Mouse (Mus musculus): Measurements from ENCODE around the gene Abhd15. TPM values are rescaled to one million over a fixed set of nuclear protein-coding genes. Genes with fewer than 3 reads are reported as not detected.
"Not testable (repeated sequence)": the region's sequence is repeated elsewhere in the genome, so short reads cannot be mapped to it uniquely, and the experiment has no call there.

Gene Abhd15
- polyA plus RNA-seq, 1 experiment: 1.1 TPM

GRCm38 (mm10) chr11:77512891-77513810 lies 1.8 kb upstream of the Abhd15 start:
- peak; percentile 73 for DNase-seq (ENCODE audit: low spot score)

GRCm38 (mm10) chr11:77513811-77514170 lies 1.1 kb upstream of the Abhd15 start:
- no peak for DNase-seq (ENCODE audit: low spot score)

DNA sequence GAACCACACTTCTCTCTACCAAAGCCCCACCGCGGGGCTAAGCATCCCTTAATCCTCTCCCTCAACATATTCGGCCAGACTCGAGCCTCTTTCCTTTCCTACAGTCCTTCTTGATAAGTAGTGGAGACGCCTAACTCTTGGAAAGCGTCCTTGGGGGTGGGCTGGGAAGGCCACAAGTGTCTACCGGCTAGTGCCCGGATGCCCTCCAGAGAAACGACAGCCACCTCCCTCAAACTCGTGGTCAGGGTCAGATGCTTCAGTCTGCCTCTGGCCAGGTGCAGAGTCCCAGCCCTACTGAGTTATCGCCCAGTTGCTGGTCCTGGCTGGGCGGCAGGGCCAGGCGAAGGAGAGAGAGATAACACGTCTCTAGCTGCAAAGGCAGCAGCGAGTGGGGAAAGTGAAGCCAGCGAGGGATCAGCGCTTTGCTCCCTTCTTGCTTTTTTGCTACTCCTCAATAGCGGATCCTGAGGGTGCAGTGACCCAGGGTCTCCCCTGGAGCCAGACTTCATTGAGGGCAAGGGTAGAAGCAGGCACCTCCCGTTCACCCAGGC lies 565 bp upstream of the Abhd15 start:
- no peak for DNase-seq (ENCODE audit: low spot score)

GRCm38 (mm10) chr11:77515637-77516552 lies 974 bp downstream of the Abhd15 start, which contains the start of gene Trp53i13:
TSS of gene Trp53i13 (minus strand) at chr11:77515980.
- no peak for DNase-seq (ENCODE audit: low spot score)

DNA sequence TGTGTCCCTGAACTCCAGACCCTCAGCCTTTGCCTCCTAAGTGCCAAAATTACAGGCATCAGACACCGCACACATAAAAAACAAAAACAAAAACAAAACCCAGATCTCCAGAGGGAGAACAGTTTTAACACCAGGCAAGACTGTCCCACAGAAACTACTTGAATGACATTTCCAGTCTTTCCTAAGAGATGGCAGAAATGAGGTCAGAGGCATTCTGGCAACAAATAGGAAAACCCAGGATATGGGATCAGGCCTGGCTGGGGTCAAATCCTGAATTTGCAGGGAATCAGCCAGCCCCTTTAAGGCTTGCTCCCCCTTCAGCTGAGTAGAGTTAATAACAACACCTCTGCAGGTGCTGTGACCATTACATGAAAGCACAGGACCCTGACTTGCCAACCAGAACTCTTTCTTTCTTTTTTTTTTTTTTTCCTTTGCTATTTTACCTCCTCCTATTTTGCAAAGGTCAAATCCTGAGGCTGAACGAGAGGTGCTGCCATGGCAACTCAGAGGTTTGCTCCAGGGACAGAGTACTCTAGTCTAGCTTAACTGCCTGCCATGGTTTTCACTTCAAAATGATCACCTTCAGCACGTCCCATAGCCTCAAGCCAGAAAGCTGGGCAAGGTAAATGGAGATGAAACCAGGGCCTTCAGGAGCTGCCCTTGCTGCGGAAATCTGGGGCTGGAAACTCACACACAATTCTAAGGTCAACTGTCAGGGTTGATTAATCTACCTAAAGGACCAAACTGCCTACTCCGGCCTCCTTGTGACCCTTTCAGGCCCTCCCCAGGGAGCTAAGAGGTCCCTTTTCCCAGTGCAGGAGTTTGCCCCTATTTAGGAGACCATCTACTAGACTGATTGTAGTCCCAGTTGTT lies 1.9 kb downstream of the Abhd15 start:
- no peak for DNase-seq (ENCODE audit: low spot score)

DNA sequence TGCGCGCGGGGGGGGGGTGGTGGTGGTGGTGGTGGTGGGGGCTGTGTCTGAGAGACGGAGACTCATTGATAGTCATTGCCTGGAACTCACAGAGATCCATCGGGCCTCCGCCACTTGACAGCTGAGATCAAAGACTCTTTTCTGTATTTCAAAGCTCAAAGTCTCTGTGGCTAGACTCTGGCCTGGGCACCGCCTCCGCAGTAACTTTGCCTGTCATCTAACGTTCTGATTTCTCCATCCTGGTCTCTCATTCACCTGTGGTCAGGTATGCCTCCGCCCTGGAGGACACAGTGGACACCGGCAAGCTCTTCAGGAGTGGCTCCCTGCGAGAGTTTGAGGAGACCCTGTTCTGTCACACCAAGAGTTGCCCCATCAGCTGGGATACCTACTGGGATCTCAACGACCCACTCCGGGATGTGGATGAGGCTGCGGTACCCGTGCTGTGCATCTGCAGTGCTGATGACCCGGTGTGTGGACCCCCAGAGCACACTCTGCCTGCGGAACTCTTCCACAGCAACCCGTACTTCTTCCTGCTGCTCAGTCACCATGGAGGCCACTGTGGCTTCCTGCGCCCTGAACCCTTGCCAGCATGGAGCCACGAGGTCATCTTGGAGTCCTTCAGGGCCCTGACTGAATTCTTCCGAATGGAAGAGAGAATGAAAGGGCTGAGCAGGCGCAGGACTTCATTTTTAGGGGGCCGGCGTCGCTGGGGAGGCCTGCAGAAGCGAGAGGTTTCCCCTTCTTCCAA lies 3.3 kb downstream of the Abhd15 start:
- no peak for DNase-seq (ENCODE audit: low spot score)

DNA sequence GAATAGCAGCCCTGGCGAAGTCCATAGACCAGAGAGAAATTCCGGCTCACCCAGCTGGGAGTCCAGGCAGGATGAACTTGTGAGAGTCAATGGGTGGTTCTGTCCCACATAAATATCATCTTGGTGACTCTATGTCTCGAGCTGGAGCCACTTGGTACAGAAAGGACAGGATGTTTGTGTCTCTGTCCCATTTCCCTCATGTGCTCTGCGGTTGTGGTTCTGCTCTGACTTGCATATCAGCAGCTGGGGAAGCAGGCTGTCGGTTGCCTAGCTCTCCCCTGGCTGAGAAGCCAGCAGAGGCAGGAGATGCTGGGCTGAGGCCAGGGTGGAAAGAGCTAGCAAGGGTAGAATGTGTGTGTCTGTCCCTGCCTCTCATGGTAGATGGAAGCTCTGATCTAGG lies 4.1 kb downstream of the Abhd15 start, which contains the start of gene Gm10392:
Gene Gm10392 (minus strand): TSS at position 156 of the 400 bp plus-strand sequence.
- DNase-seq (ENCODE audit: low spot score): no peak

- no peak for DNase-seq (ENCODE audit: low spot score)
Measured at GRCm38 (mm10) chr11:77520601-77521529, 5.9 kb downstream of the Abhd15 start.

- no peak for DNase-seq (ENCODE audit: low spot score)
Measured at GRCm38 (mm10) chr11:77525804-77526486, 11.0 kb downstream of the Abhd15 start.

GRCm38 (mm10) chr11:77528420-77528819 lies 13.5 kb downstream of the Abhd15 start:
- not testable (repeated sequence) for DNase-seq (ENCODE audit: low spot score)

- DNase-seq (ENCODE audit: low spot score): no peak
Measured at GRCm38 (mm10) chr11:77529644-77530043, 14.7 kb downstream of the Abhd15 start.

DNA sequence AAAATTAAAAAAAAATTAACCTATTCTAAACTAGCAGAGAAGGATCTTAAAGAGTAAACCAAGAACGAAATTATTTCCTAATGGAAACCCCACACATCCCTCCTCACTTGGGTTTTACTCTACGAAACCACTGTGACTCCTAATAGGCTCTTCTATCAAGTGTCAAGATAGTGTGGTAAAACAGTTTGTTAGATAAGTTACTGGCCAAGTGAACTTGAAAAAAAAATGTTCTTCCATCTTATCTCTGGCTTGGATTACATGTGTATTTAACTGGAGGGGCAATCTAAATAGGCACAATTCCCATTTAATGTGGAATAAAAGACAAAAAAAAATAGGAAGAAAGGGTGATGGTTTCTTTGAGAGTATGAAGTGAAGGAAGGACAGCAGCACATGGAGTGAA lies 15.9 kb downstream of the Abhd15 start:
- no peak for DNase-seq (ENCODE audit: low spot score)

DNA sequence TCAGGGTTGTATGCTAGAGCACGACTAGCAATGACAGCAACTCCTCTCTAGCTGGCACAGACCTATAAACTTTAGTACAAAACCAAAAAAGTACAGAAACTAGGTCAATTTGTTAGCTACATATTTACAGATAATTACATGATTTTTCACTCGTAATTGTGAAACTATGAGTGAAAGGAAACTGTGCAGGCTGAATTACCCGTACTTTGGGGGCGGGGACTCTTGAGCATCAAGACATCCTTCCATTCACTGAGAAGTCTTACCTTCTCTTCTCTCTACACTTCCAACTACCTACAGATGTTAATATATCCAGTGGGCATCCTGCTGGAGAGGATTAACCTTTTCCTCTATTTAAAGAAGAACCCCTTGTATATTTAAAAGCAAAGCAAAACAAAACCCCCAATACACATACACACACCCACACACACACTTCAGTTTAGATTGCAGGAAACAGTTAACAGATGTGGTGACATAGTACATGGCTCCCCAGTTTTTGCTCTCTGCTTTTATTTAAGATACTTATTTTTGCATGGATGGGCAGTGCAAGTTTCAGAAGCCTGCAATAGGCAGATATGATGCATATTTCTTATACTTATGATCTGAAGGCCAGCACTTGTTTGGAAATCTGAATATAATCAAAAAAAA lies 17.4 kb downstream of the Abhd15 start:
- DNase-seq (ENCODE audit: low spot score): no peak

GRCm38 (mm10) chr11:77545261-77545660 lies 30.3 kb downstream of the Abhd15 start:
- DNase-seq (ENCODE audit: low spot score): no peak

DNA sequence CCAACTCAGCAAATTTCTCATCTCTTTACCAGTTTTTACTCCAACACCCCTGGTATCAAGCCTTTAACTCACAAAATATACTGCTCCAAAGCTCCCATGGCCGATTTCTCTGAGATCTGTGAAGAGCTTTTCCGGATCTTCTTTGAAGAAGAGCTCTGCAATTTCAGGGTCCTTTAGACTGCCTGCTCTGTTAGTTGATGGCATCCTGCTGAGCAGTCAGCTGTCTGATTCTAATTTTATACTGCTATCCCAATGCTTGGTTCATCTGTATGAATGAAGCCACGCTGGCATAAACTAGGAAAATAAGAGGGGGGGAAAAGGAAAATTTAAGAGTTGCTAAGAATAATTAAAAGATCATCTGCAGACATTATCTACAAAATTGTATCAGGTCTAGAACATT lies 70.3 kb downstream of the Abhd15 start:
- DNase-seq (ENCODE audit: low spot score): no peak
